Mouse (Mus musculus) lung, postnatal 25 days (tissue): Measurements from ENCODE around the gene Lsm3.

ENCODE experiments used
- DNase-seq: peaks from one replicate; pipeline ENCODE4 v3.0.0; 2022; ENCODE audit warnings: low spot score

Gene Lsm3

GRCm38 (mm10) chr6:91510211-91510610 lies 5.5 kb upstream of the Lsm3 start:
- DNase-seq: no peak

GRCm38 (mm10) chr6:91514135-91514534 lies 1.6 kb upstream of the Lsm3 start:
- no peak for DNase-seq

DNA sequence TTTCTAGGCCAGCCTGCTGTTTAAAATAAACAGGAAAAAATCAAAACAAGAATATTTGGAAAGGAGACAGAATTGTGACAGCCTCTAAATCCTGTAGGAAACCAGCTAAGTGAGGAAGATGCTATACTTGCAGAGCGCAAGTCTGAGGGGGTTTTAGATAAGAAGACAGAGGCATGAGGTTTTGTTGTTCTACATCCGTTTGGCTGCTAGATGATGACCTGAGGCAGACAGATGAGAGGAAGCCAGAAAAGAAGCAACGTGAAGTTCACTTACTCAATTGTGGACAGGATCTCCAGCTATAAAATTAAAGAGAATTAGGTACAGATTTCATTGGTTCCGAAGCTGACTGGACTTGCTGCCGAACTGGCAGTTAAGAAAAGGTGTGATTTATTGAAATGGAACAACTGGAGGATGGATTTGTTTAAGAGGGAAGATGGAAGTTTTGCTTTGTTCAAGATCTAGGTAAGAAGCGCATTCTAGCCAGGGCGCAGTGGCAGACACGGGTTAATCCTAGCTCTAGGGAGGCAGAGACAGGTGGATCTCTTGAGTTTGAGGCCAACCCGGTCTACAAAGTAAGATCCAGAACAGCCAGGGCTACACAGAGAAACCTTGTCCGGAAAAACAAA lies 878 bp upstream of the Lsm3 start:
- DNase-seq: no peak

- no peak for DNase-seq
These were observed 2.8 kb downstream of the Lsm3 start for GRCm38 (mm10) chr6:91518454-91519020.

DNA sequence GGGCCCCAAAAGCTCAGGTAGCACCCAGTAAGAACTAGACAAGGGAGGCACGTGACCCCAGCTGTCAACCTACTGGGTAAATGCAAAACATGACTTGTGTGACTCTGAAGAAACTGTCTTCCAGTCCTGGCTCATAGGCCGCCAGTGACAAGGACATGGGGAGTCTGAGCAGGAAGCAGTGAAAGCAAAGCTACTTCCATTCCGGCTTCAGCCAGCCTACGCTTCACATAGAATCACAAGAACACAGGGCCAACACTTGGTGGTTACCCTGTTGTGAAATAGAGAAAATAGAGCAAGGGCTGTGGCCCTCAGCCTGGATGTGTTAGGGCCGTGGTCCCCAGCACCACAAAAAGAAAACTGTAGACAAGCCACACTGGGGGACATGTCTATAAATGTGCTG lies 7.1 kb downstream of the Lsm3 start:
- no peak for DNase-seq

GRCm38 (mm10) chr6:91525544-91525943 lies 9.8 kb downstream of the Lsm3 start:
- DNase-seq: no peak

GRCm38 (mm10) chr6:91527227-91527860 lies 11.6 kb downstream of the Lsm3 start:
- peak; percentile 43 for DNase-seq

DNA sequence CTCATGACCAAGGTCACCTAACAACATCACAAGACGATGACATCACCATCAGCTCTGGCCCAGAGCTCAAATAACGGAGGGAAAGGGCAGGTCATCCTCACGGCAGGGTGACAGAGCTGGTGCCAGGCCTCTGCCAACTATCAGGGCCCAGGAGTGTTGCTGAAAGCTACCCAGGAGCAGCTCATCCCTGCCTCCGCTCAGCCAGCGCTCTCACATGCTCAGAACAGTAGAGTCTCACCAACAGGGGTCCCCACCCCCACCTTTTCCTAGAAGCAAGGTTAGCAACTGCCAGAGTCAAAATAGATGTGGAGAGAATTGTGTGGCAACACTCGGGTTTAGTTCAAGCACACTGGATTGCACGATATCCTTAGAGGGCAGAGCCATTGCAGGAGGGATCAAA lies 12.5 kb downstream of the Lsm3 start:
- DNase-seq: no peak

GRCm38 (mm10) chr6:91530673-91531072 lies 14.9 kb downstream of the Lsm3 start:
- DNase-seq: no peak

DNA sequence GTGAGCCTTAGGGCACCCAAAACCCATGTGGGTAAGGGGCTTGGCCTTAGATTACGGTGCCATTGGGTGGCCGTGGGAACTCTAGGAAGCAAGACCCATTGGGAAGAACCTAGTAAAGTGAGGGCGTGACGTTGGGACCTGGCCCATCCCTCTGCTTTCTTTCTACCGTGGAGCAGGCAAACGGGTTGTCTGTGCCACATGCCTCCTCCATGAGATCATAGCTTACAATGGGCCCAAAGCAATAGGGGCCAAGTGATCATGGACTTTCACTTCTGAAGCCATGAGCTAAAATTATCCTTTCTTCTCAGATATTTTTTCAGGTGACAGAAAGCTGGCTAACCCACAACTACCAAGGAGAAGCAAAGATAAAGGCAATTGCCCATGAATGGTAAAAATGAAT lies 15.5 kb downstream of the Lsm3 start:
- peak; percentile 18 for DNase-seq

- no peak for DNase-seq
These were observed 16.9 kb downstream of the Lsm3 start for GRCm38 (mm10) chr6:91532661-91533060.

- no peak for DNase-seq
These were observed 17.6 kb downstream of the Lsm3 start for GRCm38 (mm10) chr6:91533359-91533758.

DNA sequence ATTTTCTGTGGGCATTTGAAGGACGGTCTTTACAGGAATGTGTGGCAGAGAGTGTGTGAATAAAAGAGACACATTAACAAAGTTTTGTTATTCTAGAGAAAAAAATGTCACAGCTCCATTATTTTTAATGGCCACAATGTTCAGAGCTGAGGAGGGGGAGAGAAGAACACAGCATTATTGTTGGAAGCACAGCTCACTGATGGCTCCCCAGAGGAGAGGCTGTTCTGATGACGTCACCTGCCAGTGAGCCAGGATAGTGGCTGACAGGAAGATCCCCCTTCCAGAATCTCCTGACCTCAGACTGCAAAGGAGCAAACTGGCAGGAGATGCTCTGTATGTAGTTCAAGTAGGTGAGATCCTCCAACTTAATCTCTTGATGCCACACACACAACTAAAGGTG lies 18.0 kb downstream of the Lsm3 start:
- DNase-seq: no peak

GRCm38 (mm10) chr6:91534268-91534667 lies 18.5 kb downstream of the Lsm3 start:
- no peak for DNase-seq

GRCm38 (mm10) chr6:91535231-91535630 lies 19.5 kb downstream of the Lsm3 start:
- no peak for DNase-seq

DNA sequence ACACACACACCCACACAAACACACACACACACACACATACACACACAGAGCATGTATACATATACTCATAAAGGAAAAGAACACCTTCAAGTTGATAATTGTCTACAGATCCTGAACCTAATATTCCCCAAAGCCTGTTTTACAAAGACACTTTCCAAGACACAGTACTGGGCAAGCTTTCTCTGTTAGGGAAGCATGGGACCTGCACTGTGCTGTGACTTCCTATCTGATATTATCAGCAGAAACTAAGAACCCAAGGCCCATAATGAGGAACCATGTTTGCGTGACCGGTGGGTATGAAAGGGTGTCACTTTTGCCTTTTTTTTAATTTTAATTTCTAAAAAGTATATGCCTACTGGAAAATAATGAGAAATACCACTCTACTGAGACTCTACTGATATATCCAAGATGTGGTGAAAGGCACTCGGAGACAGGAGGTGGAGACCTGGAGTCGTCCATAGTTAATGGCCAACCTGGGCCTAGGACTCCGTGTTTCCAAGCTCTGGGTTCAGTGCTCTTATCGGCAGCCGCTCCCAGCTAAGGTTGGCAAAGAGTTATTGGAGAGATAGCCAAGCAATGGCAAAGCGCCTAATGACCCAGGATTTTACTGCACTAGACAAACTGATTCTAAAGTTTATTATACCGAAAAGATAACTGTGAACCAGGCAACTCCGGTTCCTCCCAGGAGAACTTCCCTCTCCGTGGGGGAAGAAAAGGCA lies 20.5 kb downstream of the Lsm3 start:
- DNase-seq: no peak

DNA sequence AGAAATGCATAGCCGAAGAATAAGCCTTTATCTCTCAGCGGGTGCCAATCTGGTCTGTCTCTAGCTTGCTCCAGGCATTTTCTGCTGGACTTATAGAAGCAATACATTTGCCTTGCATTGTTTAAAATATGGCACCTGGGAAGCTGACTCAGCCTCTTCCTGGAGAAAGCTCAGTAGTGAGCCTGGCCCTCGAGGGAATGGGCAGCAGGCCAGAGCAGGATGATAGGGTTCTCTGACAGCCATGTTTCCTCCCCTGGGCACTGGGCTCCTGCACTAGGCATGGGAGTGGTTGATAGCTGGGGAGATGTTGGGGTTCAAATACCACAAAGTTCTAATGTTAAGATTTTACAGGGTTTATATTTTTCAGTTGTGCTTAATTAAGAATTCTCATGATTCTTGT lies 25.5 kb downstream of the Lsm3 start:
- DNase-seq: no peak

- no peak for DNase-seq
These were observed 27.3 kb downstream of the Lsm3 start for GRCm38 (mm10) chr6:91543056-91543455.

DNA sequence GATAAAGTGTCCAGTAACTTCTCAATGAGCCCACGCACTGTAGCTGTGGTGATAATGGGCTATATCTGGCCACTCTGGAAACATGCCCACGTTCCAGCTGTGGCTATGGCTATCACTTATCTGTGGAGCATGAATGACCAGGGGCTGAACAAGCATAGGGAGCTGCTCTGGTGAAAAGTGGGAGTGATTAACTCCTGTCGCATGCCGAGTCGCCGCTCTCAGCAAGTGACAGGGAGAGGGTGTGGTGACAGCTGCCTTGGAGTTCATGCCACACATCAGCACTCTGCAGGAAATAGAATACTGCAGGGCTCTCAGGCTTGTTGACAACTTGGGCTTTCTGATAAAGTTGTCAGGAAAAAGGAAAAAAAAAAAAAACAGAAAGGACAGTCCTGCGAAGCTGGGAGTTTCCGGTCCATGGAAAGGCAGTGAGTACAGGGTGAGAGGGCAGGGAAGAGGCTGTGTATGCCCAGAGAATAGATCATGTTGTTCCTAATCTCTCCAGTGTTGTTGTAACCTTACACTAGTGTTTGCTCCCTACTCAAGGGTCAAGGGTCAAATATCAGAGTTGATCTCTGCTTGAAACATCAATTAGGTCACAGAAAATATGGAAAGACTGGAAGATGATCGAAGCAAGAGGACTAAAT lies 30.6 kb downstream of the Lsm3 start:
- peak; percentile 10 for DNase-seq

- DNase-seq: no peak
These were observed 31.6 kb downstream of the Lsm3 start for GRCm38 (mm10) chr6:91547313-91547712.

DNA sequence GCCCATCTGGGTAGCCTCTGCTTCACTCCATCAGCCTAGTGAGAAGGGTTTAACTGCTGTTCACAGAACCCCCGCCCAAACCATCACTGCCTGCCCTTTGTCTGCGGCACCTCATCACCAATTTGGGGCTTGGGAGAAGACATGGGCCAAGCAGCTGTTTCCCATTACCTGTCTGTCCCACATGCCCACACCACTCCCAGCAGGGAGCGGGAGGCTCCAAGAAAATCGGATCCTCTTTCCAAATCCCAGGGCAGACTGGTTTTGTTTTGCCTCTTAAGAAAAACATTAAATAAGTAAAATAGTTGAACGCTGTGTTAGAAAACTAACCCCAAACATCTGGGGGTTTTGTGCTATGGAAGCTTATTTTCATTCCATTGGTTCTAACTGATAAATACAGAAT lies 33.9 kb downstream of the Lsm3 start:
- DNase-seq: peak; percentile 67

DNA sequence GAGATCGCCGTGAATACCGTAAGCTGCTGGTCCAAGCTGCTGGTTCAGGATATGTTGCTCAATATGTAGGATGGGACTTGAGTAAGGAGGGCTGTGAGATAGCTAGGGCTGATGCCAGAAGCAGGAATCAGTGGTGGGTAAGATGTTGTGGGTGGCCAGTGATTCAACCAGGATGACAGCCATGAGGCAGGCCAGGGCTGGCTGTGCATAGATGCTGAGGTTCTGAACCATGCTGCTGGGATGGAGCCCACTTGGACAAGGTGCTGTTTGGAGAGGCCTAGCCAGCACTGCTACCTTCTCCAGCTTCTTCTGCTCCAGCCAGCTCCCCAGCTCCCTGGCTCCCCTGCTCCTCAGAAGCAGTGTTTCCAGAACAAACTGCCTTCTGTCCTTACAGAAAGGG lies 35.9 kb downstream of the Lsm3 start:
- DNase-seq: no peak

- DNase-seq: no peak
These were observed 37.0 kb downstream of the Lsm3 start for GRCm38 (mm10) chr6:91552693-91553092.
